Mouse (Mus musculus) lung, embryonic 16.5 days (tissue): ENCODE data around the gene Gdi1. TPM values are rescaled to one million over a fixed set of nuclear protein-coding genes. Genes with fewer than 3 reads are reported as not detected.

Source experiments
- ATAC-seq: fragments of 200-750 bp; cut with Nextera tagmentation; 2 replicates; pipeline ENCODE4 v1.8.0; 2017; ENCODE audit warnings: low read depth, mild to moderate bottlenecking, moderate library complexity
- H3K27ac ChIP-seq: fragments of 300-500 bp; sonication (generic); 2 replicates; pipeline ENCODE4 v1.5.1; 2014; ENCODE audit warnings: mild to moderate bottlenecking, control low read depth, low read length
- H3K27me3 ChIP-seq: fragments of 300-500 bp; sonication (generic); 2 replicates; pipeline ENCODE4 v1.6.1; 2014; ENCODE audit warnings: low read depth, low read length, mixed read lengths; ENCODE audit not compliant: control insufficient read depth, insufficient read depth
- H3K36me3 ChIP-seq: fragments of 300-500 bp; sonication (generic); 2 replicates; pipeline ENCODE4 v1.6.1; 2014; ENCODE audit warnings: low read length; ENCODE audit not compliant: control insufficient read depth, insufficient read depth
- H3K4me1 ChIP-seq: fragments of 300-500 bp; sonication (generic); replicated peaks from 2 replicates; pipeline ENCODE4 v1.6.1; 2014; ENCODE audit warnings: low read length, mixed read lengths; ENCODE audit not compliant: control insufficient read depth, insufficient read depth
- H3K4me2 ChIP-seq: fragments of 300-500 bp; sonication (generic); 2 replicates; pipeline ENCODE4 v1.6.1; 2014; ENCODE audit warnings: low read depth, low read length, control low read depth
- H3K4me3 ChIP-seq: fragments of 300-500 bp; sonication (generic); 2 replicates; pipeline ENCODE4 v1.5.1; 2014; ENCODE audit warnings: mild to moderate bottlenecking, low read length, control low read depth
- H3K9ac ChIP-seq: fragments of 300-500 bp; sonication (generic); 2 replicates; pipeline ENCODE4 v1.6.1; 2014; ENCODE audit warnings: low read length, control low read depth
- H3K9me3 ChIP-seq: fragments of 300-500 bp; sonication (generic); 2 replicates; pipeline ENCODE4 v1.6.1; 2016; ENCODE audit warnings: low read length; ENCODE audit not compliant: control insufficient read depth
- WGBS: fragments of 180-500 bp; shearing (Covaris S2); extraction: QIAGEN DNeasy Blood & Tissue Kit; methylation state at CpG from one replicate; pipeline ENCODE4 v1.1.7; 2014; 5-methylcytosine and 5-hydroxymethylcytosine counted together
- polyA plus RNA-seq: library from polyadenylated mRNA; unstranded; fragments of >200 nt; fragmentation: Nextera tagmentation; extraction: Ambion mirVana; gene quantifications from 2 replicates; pipeline ENCODE4 v1.2.1, GENCODE M21; 2015

Gene Gdi1
- polyA plus RNA-seq, 1 experiment from 2014 or later = 204 TPM

DNA sequence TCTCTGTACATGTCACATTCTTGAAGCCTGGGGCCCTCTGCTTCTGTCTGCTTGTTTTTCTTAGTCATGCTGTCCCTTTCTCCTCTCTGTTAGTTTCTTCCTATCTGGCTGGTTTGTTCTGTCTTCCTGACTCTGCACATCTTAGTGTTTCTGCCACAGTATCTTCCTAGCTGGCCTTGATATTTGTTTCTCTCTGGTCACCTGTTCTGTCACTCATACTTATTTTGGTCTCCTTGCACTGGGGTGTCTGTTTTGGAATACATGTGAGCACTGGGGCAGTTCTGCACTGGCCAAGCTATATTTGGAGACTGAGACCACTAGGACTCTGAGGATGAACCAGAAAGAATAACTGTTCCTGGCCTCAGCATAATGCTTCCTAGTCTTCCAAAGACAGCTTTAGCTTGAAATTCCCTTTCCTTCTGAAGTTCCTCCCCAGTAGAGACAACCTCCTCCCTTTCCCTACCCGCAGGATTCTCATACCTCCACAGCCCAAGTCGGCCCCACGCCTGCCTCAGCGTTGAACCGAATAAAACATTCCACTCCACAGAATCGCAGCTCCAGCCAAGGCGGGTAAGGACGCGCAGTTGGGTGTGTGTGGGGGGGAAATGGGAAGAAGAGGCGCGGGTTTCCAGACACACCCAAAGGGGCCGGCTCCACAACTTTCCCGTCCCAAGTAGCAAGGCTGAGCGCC is 23.6 kb upstream of the Gdi1 start:
- peak overlapping the region; percentile 78 for H3K4me2 ChIP-seq
- peaks cover 4% of the 10 kb centered on the region; the same call in 1 of the 2 replicates for H3K4me1 ChIP-seq
- WGBS = 13% methylated on average over 11 of the region's 14 CpGs
- no peaks in the 10 kb centered on the region for H3K36me3 ChIP-seq
- peak overlapping the region; percentile 77 for H3K9ac ChIP-seq
- 0 out of 2 replicates have a peak, but pooled peaks have one; percentile 1 for ATAC-seq
- H3K4me3 ChIP-seq = peak overlapping the region; percentile 64
- no peaks in the 10 kb centered on the region for H3K9me3 ChIP-seq
- peak overlapping the region; percentile 81 for H3K27ac ChIP-seq
- no peaks in the 10 kb centered on the region for H3K27me3 ChIP-seq

DNA sequence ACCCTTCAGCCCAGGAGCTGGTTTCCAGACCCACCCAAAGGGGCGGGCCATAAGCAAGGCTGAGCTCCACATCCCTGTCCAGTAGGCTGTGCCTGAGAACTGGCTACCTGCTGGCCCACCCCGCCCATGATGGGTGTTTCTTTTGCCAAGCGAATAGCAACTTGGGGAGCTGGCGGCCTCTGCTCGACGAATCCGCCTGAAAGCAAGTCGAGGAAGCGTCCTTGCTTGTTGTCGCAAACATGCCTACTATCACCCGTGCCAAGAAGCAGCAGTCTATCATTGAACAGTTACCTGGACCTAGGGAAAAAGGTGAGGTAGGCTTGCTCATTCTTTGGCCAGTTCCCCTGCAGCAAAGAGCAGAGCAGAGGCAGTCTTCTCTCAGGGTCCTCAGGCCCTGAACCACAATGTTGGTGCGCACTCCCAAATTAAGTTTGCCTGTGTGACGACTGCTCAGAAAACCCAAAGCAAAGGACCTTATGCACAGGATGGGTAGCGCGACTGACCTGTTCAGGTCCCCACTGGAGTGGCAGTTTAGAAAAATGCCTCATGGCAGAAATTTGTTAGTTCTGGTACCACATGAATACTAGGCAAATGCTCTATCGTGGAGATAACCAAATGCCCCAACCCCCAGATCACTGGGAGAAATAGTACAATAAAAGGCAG is 22.9 kb upstream of the Gdi1 start, which contains the start of the genes Taz and Dnase1l1:
TSS of gene Taz (plus strand) at position 181 of the 663 bp plus-strand sequence.
TSS of gene Dnase1l1 (minus strand) at position 606 of the 663 bp plus-strand sequence.
- H3K27me3 ChIP-seq = no peaks in the 10 kb centered on the region
- peak within 1 kb of the TSS; percentile 78 for H3K4me2 ChIP-seq
- H3K4me3 ChIP-seq = peak within 1 kb of the TSS; percentile 64
- H3K27ac ChIP-seq = peak within 1 kb of the TSS; percentile 93
- no peaks in the 10 kb centered on the region for H3K9me3 ChIP-seq
- peaks cover 4% of the 10 kb centered on the region; the same call in 1 of the 2 replicates for H3K4me1 ChIP-seq
- 13% methylated on average over 16 of the region's 16 CpGs for WGBS
- peak; percentile 95 for ATAC-seq
- no peaks in the 10 kb centered on the region for H3K36me3 ChIP-seq
- peak within 1 kb of the TSS; percentile 77 for H3K9ac ChIP-seq

GRCm38 (mm10) chrX:74282395-74283091 is 22.3 kb upstream of the Gdi1 start:
- no peaks in the 10 kb centered on the region for H3K27me3 ChIP-seq
- peak overlapping the region; percentile 93 for H3K27ac ChIP-seq
- no peaks in the 10 kb centered on the region for H3K9me3 ChIP-seq
- 18% methylated on average over 39 of the region's 39 CpGs for WGBS
- H3K4me1 ChIP-seq = peaks cover 4% of the 10 kb centered on the region; the same call in 1 of the 2 replicates
- H3K4me3 ChIP-seq = peak overlapping the region; percentile 64
- peak; percentile 75 for ATAC-seq
- peak overlapping the region; percentile 77 for H3K9ac ChIP-seq
- H3K36me3 ChIP-seq = no peaks in the 10 kb centered on the region
- H3K4me2 ChIP-seq = peak overlapping the region; percentile 78

DNA sequence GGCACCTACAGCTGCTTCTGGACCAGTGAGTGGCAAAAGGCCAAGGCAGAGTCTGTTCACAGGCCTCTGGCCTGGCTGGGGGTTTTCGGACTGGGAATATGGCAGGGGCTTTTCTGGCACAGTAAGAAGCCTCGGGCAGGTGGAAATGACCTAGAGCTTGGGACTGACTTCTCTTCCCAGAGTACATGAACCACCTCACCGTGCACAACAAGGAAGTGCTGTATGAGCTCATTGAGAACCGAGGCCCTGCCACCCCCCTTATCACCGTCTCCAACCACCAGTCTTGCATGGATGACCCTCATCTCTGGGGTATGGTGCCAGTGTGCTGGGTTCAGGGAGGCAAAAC is 21.7 kb upstream of the Gdi1 start:
- ATAC-seq = no peak; the same call in none of the 2 replicates
- H3K27me3 ChIP-seq = no peaks in the 10 kb centered on the region
- 27% methylated on average over 5 of the region's 5 CpGs for WGBS

DNA sequence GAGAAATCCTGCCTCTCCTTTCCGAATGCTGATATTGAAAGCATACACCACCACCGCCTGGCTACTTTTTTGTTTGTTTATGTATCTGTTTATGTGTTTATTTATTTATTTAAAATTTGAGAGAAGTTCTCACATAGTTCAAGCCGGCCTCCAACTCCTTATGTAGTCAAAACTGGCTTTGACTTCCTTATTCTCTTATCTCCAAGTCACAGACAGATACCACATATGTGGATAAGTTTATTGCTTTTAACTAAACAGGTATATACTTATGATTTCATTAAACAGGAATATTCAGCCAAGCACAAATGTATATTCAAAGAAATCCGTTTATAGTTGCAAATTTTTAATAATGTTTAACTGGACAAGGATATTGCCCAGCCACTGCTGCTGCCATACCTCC is 11.4 kb upstream of the Gdi1 start:
- ATAC-seq = no peak
- Histone ChIP-seq H3K4me3 (no peak overlapping the region), H3K9me3 (no peaks in the 10 kb centered on the region), H3K4me1 (peaks cover 2% of the 10 kb centered on the region; the same call in 1 of the 2 replicates), H3K27me3 (no peaks in the 10 kb centered on the region), H3K9ac (no peak overlapping the region), H3K36me3 (no peaks in the 10 kb centered on the region), H3K4me2 (no peak overlapping the region), H3K27ac (no peak overlapping the region)
- WGBS = 70% methylated on average over 4 of the region's 4 CpGs

More for the DNA sequence above, 21.7 kb upstream of the Gdi1 start:
- Histone ChIP-seq H3K4me2 (peak overlapping the region; percentile 78), H3K4me1 (peaks cover 4% of the 10 kb centered on the region; the same call in 1 of the 2 replicates), H3K9ac (peak overlapping the region; percentile 77), H3K36me3 (no peaks in the 10 kb centered on the region), H3K4me3 (peak overlapping the region; percentile 64), H3K9me3 (no peaks in the 10 kb centered on the region), H3K27ac (peak overlapping the region; percentile 93)

GRCm38 (mm10) chrX:74296538-74297448 is 8.0 kb upstream of the Gdi1 start, which contains the start of gene Atp6ap1:
Atp6ap1 (plus strand) TSS chrX:74297097.
- Histone ChIP-seq H3K27ac (peak within 1 kb of the TSS; percentile 52; the same call in 1 of the 2 replicates), H3K9ac (peak within 1 kb of the TSS; percentile 79), H3K4me3 (peak within 1 kb of the TSS; percentile 76), H3K4me1 (peaks cover 2% of the 10 kb centered on the region; the same call in 1 of the 2 replicates), H3K4me2 (peak within 1 kb of the TSS; percentile 67), H3K27me3 (no peaks in the 10 kb centered on the region), H3K36me3 (0 out of 2 replicates have a peak, but pooled peaks cover 2% of the 10 kb centered on the region), H3K9me3 (no peaks in the 10 kb centered on the region)
- peak; percentile 100 for ATAC-seq
- WGBS = 11% methylated on average over 37 of the region's 37 CpGs

- Histone ChIP-seq H3K9ac (no peak overlapping the region), H3K9me3 (no peaks in the 10 kb centered on the region), H3K36me3 (peaks cover 4% of the 10 kb centered on the region; the same call in 1 of the 2 replicates), H3K27me3 (no peaks in the 10 kb centered on the region), H3K4me2 (no peak overlapping the region), H3K4me3 (no peak overlapping the region), H3K4me1 (peaks cover 2% of the 10 kb centered on the region; the same call in 1 of the 2 replicates), H3K27ac (no peak overlapping the region)
- 77% methylated on average over 1 of the region's 1 CpGs for WGBS
- no peak for ATAC-seq
Observed at GRCm38 (mm10) chrX:74298348-74298747, 6.5 kb upstream of the Gdi1 start.

DNA sequence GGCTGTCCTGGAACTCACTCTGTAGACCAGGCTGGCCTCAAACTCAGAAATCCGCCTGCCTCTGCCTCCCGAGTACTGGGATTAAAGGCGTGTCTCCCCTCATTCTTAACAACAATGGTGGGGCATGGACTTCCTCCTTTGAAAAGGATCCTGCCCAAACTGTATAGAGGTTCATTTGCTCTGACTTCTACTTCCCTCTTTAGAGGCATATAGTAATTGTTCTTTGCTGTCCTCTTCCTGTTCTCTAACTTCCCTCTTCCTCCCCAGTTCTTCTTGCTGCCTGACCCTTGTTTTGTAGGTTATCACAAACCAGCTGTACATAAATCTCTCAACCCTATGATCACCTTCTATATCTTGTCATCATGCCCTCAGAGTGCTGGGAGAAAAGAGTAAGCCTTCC is 5.1 kb upstream of the Gdi1 start:
- no peak for ATAC-seq
- peaks cover 4% of the 10 kb centered on the region; the same call in 1 of the 2 replicates for H3K36me3 ChIP-seq
- WGBS = 82% methylated on average over 3 of the region's 3 CpGs

More for the DNA sequence above, 5.1 kb upstream of the Gdi1 start:
- Histone ChIP-seq H3K27me3 (no peaks in the 10 kb centered on the region), H3K4me3 (no peak overlapping the region), H3K4me1 (peaks cover 2% of the 10 kb centered on the region; the same call in 1 of the 2 replicates), H3K9me3 (no peaks in the 10 kb centered on the region), H3K4me2 (no peak overlapping the region), H3K27ac (no peak overlapping the region), H3K9ac (no peak overlapping the region)
